Mouse (Mus musculus): ENCODE results near the gene Sorbs1.

- TF ChIP-seq CHD2 (IDR thresholded peaks at IDR 0.05; ENCODE audit: low read depth, low read length) (no peak), ZC3H11A (IDR thresholded peaks at IDR 0.05; ENCODE audit: borderline replicate concordance, low read depth, low read length) (no peak)
Measured at GRCm38 (mm10) chr19:40429169-40429568, 84.4 kb downstream of the Sorbs1 start.

Measured in ES-E14 (cell line).